Mouse (Mus musculus): Measurements from ENCODE around the gene Mapkap1. TPM values are rescaled to one million over a fixed set of nuclear protein-coding genes. Genes with fewer than 3 reads are reported as not detected.

The Mapkap1 gene
- total and polyA plus RNA-seq, 3 experiments: 37.4 to 90.0 (median 60.9) TPM

- TF ChIP-seq CTCF (IDR thresholded peaks at IDR 0.05; ENCODE audit: low read depth, low read length) (no peak), TAL1 (conservative IDR thresholded peaks at IDR 0.05; ENCODE audit: low read depth, low read length) (no peak), GATA2 (IDR thresholded peaks at IDR 0.05; ENCODE audit: borderline replicate concordance, low read depth, low read length) (no peak), POLR2AphosphoS5 (IDR thresholded peaks at IDR 0.05; ENCODE audit: insufficient replicate concordance, low read depth, low read length) (no peak), GATA1 (IDR thresholded peaks at IDR 0.05; ENCODE audit: borderline replicate concordance, low read length) (no peak)
- H3K9me3 ChIP-seq (replicated peaks): no peaks in the 10 kb centered on the region
- no peak overlapping the region for H3K4me3 ChIP-seq (ENCODE audit: low read depth, low read length)
- ATAC-seq (ENCODE audit: extremely low read depth, insufficient number of reproducible peaks, low FRiP score, poor library complexity, severe bottlenecking) (no peak), DNase-seq (ENCODE audit: low spot score) (no peak)
- peaks cover 59% of the 10 kb centered on the region for H3K36me3 ChIP-seq (replicated peaks)
- no peaks in the 10 kb centered on the region for H3K27me3 ChIP-seq (ENCODE audit: insufficient read depth, low read length)
- H3K4me1 ChIP-seq (ENCODE audit: insufficient read depth, low read depth, low read length): no peaks in the 10 kb centered on the region
These were observed 160.0 kb downstream of the Mapkap1 start for GRCm38 (mm10) chr2:34566601-34567000.

GRCm38 (mm10) chr2:34569131-34569530 is 162.6 kb downstream of the Mapkap1 start:
- H3K36me3 ChIP-seq (replicated peaks): peaks cover 66% of the 10 kb centered on the region
- no peak overlapping the region for H3K4me3 ChIP-seq (ENCODE audit: low read depth, low read length)
- DNase-seq (ENCODE audit: low spot score): no peak
- ATAC-seq (ENCODE audit: extremely low read depth, insufficient number of reproducible peaks, low FRiP score, poor library complexity, severe bottlenecking): no peak
- no peaks in the 10 kb centered on the region for H3K9me3 ChIP-seq (replicated peaks)
- H3K4me1 ChIP-seq (ENCODE audit: insufficient read depth, low read depth, low read length): no peaks in the 10 kb centered on the region
- TF ChIP-seq GATA2 (IDR thresholded peaks at IDR 0.05; ENCODE audit: borderline replicate concordance, low read depth, low read length): no peak
- TF ChIP-seq CTCF (IDR thresholded peaks at IDR 0.05; ENCODE audit: low read depth, low read length): no peak
- TF ChIP-seq TAL1 (conservative IDR thresholded peaks at IDR 0.05; ENCODE audit: low read depth, low read length): no peak
- TF ChIP-seq GATA1 (IDR thresholded peaks at IDR 0.05; ENCODE audit: borderline replicate concordance, low read length): no peak
- no peak for TF ChIP-seq POLR2AphosphoS5 (IDR thresholded peaks at IDR 0.05; ENCODE audit: insufficient replicate concordance, low read depth, low read length)
- no peaks in the 10 kb centered on the region for H3K27me3 ChIP-seq (ENCODE audit: insufficient read depth, low read length)

- no peak overlapping the region for H3K4me3 ChIP-seq (ENCODE audit: low read depth, low read length)
- TF ChIP-seq POLR2AphosphoS5 (IDR thresholded peaks at IDR 0.05; ENCODE audit: insufficient replicate concordance, low read depth, low read length) (no peak), CTCF (IDR thresholded peaks at IDR 0.05; ENCODE audit: low read depth, low read length) (no peak), GATA1 (IDR thresholded peaks at IDR 0.05; ENCODE audit: borderline replicate concordance, low read length) (no peak), GATA2 (IDR thresholded peaks at IDR 0.05; ENCODE audit: borderline replicate concordance, low read depth, low read length) (no peak), TAL1 (conservative IDR thresholded peaks at IDR 0.05; ENCODE audit: low read depth, low read length) (no peak)
- H3K9me3 ChIP-seq (replicated peaks): no peaks in the 10 kb centered on the region
These were observed 163.8 kb downstream of the Mapkap1 start for GRCm38 (mm10) chr2:34570378-34570777.

GRCm38 (mm10) chr2:34571096-34571495 is 164.5 kb downstream of the Mapkap1 start:
- H3K9me3 ChIP-seq (replicated peaks): no peaks in the 10 kb centered on the region
- H3K27me3 ChIP-seq (ENCODE audit: insufficient read depth, low read length): no peaks in the 10 kb centered on the region
- DNase-seq (ENCODE audit: low spot score) (no peak), ATAC-seq (ENCODE audit: extremely low read depth, insufficient number of reproducible peaks, low FRiP score, poor library complexity, severe bottlenecking) (no peak)
- H3K4me1 ChIP-seq (ENCODE audit: insufficient read depth, low read depth, low read length): no peaks in the 10 kb centered on the region
- H3K4me3 ChIP-seq (ENCODE audit: low read depth, low read length): no peak overlapping the region
- TF ChIP-seq GATA2 (IDR thresholded peaks at IDR 0.05; ENCODE audit: borderline replicate concordance, low read depth, low read length) (no peak), POLR2AphosphoS5 (IDR thresholded peaks at IDR 0.05; ENCODE audit: insufficient replicate concordance, low read depth, low read length) (no peak), GATA1 (IDR thresholded peaks at IDR 0.05; ENCODE audit: borderline replicate concordance, low read length) (no peak), CTCF (IDR thresholded peaks at IDR 0.05; ENCODE audit: low read depth, low read length) (no peak), TAL1 (conservative IDR thresholded peaks at IDR 0.05; ENCODE audit: low read depth, low read length) (no peak)
- peaks cover 68% of the 10 kb centered on the region for H3K36me3 ChIP-seq (replicated peaks)

More at GRCm38 (mm10) chr2:34570378-34570777, 163.8 kb downstream of the Mapkap1 start:
- ATAC-seq (ENCODE audit: extremely low read depth, insufficient number of reproducible peaks, low FRiP score, poor library complexity, severe bottlenecking) (no peak), DNase-seq (ENCODE audit: low spot score) (no peak)
- H3K27me3 ChIP-seq (ENCODE audit: insufficient read depth, low read length): no peaks in the 10 kb centered on the region
- no peaks in the 10 kb centered on the region for H3K4me1 ChIP-seq (ENCODE audit: insufficient read depth, low read depth, low read length)
- H3K36me3 ChIP-seq (replicated peaks): peaks cover 68% of the 10 kb centered on the region

- DNase-seq (ENCODE audit: low spot score) (no peak), ATAC-seq (ENCODE audit: extremely low read depth, insufficient number of reproducible peaks, low FRiP score, poor library complexity, severe bottlenecking) (no peak)
- Histone ChIP-seq H3K4me3 (ENCODE audit: low read depth, low read length) (no peak overlapping the region), H3K36me3 (replicated peaks) (peaks cover 68% of the 10 kb centered on the region), H3K9me3 (replicated peaks) (no peaks in the 10 kb centered on the region), H3K27me3 (ENCODE audit: insufficient read depth, low read length) (no peaks in the 10 kb centered on the region), H3K4me1 (ENCODE audit: insufficient read depth, low read depth, low read length) (no peaks in the 10 kb centered on the region)
- TF ChIP-seq GATA2 (IDR thresholded peaks at IDR 0.05; ENCODE audit: borderline replicate concordance, low read depth, low read length) (no peak), GATA1 (IDR thresholded peaks at IDR 0.05; ENCODE audit: borderline replicate concordance, low read length) (no peak), TAL1 (conservative IDR thresholded peaks at IDR 0.05; ENCODE audit: low read depth, low read length) (no peak), CTCF (IDR thresholded peaks at IDR 0.05; ENCODE audit: low read depth, low read length) (no peak), POLR2AphosphoS5 (IDR thresholded peaks at IDR 0.05; ENCODE audit: insufficient replicate concordance, low read depth, low read length) (no peak)
These were observed 166.5 kb downstream of the Mapkap1 start for GRCm38 (mm10) chr2:34573073-34573472.

- H3K27me3 ChIP-seq (ENCODE audit: insufficient read depth, low read length): no peaks in the 10 kb centered on the region
- H3K4me1 ChIP-seq (ENCODE audit: insufficient read depth, low read depth, low read length): no peaks in the 10 kb centered on the region
- H3K36me3 ChIP-seq (replicated peaks): peaks cover 72% of the 10 kb centered on the region
- no peak for ATAC-seq (ENCODE audit: extremely low read depth, insufficient number of reproducible peaks, low FRiP score, poor library complexity, severe bottlenecking)
- no peak for TF ChIP-seq POLR2AphosphoS5 (IDR thresholded peaks at IDR 0.05; ENCODE audit: insufficient replicate concordance, low read depth, low read length)
- TF ChIP-seq GATA1 (IDR thresholded peaks at IDR 0.05; ENCODE audit: borderline replicate concordance, low read length): no peak
- no peak for TF ChIP-seq TAL1 (conservative IDR thresholded peaks at IDR 0.05; ENCODE audit: low read depth, low read length)
- TF ChIP-seq GATA2 (IDR thresholded peaks at IDR 0.05; ENCODE audit: borderline replicate concordance, low read depth, low read length): no peak
- TF ChIP-seq CTCF (IDR thresholded peaks at IDR 0.05; ENCODE audit: low read depth, low read length): no peak
- H3K9me3 ChIP-seq (replicated peaks): no peaks in the 10 kb centered on the region
- no peak overlapping the region for H3K4me3 ChIP-seq (ENCODE audit: low read depth, low read length)
- no peak for DNase-seq (ENCODE audit: low spot score)
These were observed 182.0 kb downstream of the Mapkap1 start for GRCm38 (mm10) chr2:34588546-34588945.

Data from G1E (cell line).